Mouse (Mus musculus) embryonic fibroblast, embryonic 13.5 days (primary cell): ENCODE results near the gene Ascc3.

Source experiments
- CTCF ChIP-seq: IDR thresholded peaks from 2 replicates; pipeline ENCODE4 v1.5.1; 2011; ENCODE audit warnings: mild to moderate bottlenecking, control low read depth, low read length, moderate library complexity, borderline replicate concordance; ENCODE audit not compliant: insufficient read depth
- POLR2A ChIP-seq: IDR thresholded peaks from 2 replicates; pipeline ENCODE4 v1.6.1; 2011; ENCODE audit warnings: low read depth, mild to moderate bottlenecking, control low read depth, low read length, moderate library complexity

DNA sequence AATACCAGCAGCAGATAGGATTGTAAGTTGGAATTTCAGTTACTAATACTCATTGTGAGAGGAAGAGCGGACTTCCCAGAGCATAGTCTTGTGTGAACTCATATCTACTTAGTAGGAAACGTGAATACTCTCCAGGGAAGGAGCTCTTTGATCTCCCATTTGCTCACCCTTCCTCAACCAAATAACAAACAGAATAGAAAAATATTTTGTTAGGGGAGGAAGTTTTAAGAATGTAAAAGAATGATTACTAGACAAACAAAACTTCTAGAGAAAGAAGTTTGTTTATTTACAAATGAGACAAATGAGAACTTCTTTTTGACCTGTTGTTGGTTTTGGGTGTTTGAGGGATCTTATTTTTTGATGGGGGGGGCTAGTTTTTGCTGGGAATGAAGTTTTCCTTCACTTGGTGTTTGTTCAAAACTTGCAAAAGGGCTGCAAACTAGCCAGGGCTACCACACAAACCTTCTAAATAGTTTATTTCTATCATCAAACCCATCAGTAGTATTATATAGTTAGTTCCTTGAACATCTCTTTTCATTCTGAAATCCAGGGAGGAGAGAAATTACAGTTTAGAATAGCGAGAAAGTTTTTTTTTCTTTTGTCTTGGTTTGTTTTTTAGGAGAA, 304.4 kb downstream of the Ascc3 start:
- TF ChIP-seq POLR2A (no peak), CTCF (no peak)
